Mouse (Mus musculus) lung, adult 18-20 months (tissue): ENCODE measurements around the gene Msrb1.
A peak's percentile ranks its signal among the peaks of the same experiment; 100 is the strongest.
"Not testable (repeated sequence)": the region's sequence is repeated elsewhere in the genome, so short reads cannot be mapped to it uniquely, and the experiment has no call there.

Source experiments
- DNase-seq, 2 experiments: peaks; one replicate each; pipeline ENCODE4 v3.0.0; 2022; ENCODE audit warnings: mixed read lengths in 2 of 2

Msrb1 gene

GRCm38 (mm10) chr17:24736330-24737051 lies at the start of gene Msrb1:
TSS of gene Msrb1 (plus strand) at chr17:24736642.
- peak; percentile 99 to 100 for DNase-seq

- DNase-seq: peak; percentile 72 to 75
Measured at GRCm38 (mm10) chr17:24687146-24687595, 49.3 kb upstream of the Msrb1 start.

GRCm38 (mm10) chr17:24687599-24687998 lies 48.8 kb upstream of the Msrb1 start:
- DNase-seq: no peak

GRCm38 (mm10) chr17:24689251-24690081 lies 47.0 kb upstream of the Msrb1 start, which contains the start of gene Syngr3:
TSS of gene Syngr3 (minus strand) at chr17:24689955.
- DNase-seq: no peak

- DNase-seq: no peak
Measured at GRCm38 (mm10) chr17:24692385-24692784, 44.1 kb upstream of the Msrb1 start.

GRCm38 (mm10) chr17:24695326-24696010 lies 41.0 kb upstream of the Msrb1 start:
- DNase-seq: no peak

GRCm38 (mm10) chr17:24696011-24696697 lies 40.3 kb upstream of the Msrb1 start, which contains the start of the genes Gfer and Noxo1:
TSS of gene Gfer (minus strand) at chr17:24696156.
TSS of gene Noxo1 (plus strand) at chr17:24696234.
- DNase-seq: peak; percentile 87 to 91

GRCm38 (mm10) chr17:24697985-24698384 lies 38.5 kb upstream of the Msrb1 start:
- peak in 1 of 2 experiments; percentile 8 for DNase-seq

GRCm38 (mm10) chr17:24698715-24699114 lies 37.7 kb upstream of the Msrb1 start:
- no peak for DNase-seq

GRCm38 (mm10) chr17:24699473-24699872 lies 37.0 kb upstream of the Msrb1 start:
- peak in 1 of 2 experiments; percentile 2 for DNase-seq

GRCm38 (mm10) chr17:24701251-24701650 lies 35.2 kb upstream of the Msrb1 start:
- DNase-seq: no peak

- no peak for DNase-seq
Measured at GRCm38 (mm10) chr17:24705821-24706220, 30.6 kb upstream of the Msrb1 start.

GRCm38 (mm10) chr17:24706982-24707800 lies 29.3 kb upstream of the Msrb1 start, which contains the start of gene Tbl3:
TSS of gene Tbl3 (minus strand) at chr17:24707660.
- DNase-seq: peak; percentile 91 to 93

- no peak for DNase-seq
Measured at GRCm38 (mm10) chr17:24707801-24708425, 28.5 kb upstream of the Msrb1 start.

GRCm38 (mm10) chr17:24708646-24709045 lies 27.8 kb upstream of the Msrb1 start:
- no peak for DNase-seq

- DNase-seq: no peak
Measured at GRCm38 (mm10) chr17:24715556-24715955, 20.9 kb upstream of the Msrb1 start.

- no peak for DNase-seq
Measured at GRCm38 (mm10) chr17:24716166-24716682, 20.2 kb upstream of the Msrb1 start.

GRCm38 (mm10) chr17:24717943-24718342 lies 18.5 kb upstream of the Msrb1 start, which contains the start of the genes Rnf151 and Rps2:
TSS of gene Rnf151 (minus strand) at chr17:24718063.
TSS of gene Rps2 (plus strand) at chr17:24718116.
- no peak for DNase-seq

- DNase-seq: not testable (repeated sequence)
Measured at GRCm38 (mm10) chr17:24718938-24719337, 17.5 kb upstream of the Msrb1 start.

GRCm38 (mm10) chr17:24719494-24720222 lies 16.8 kb upstream of the Msrb1 start:
- peak; percentile 99 for DNase-seq
